Mouse (Mus musculus): ENCODE measurements around the gene Gabrg3. TPM values are rescaled to one million over a fixed set of nuclear protein-coding genes. Genes with fewer than 3 reads are reported as not detected.

Gene Gabrg3
- polyA plus RNA-seq, 1 experiment: 0.22 TPM

DNA sequence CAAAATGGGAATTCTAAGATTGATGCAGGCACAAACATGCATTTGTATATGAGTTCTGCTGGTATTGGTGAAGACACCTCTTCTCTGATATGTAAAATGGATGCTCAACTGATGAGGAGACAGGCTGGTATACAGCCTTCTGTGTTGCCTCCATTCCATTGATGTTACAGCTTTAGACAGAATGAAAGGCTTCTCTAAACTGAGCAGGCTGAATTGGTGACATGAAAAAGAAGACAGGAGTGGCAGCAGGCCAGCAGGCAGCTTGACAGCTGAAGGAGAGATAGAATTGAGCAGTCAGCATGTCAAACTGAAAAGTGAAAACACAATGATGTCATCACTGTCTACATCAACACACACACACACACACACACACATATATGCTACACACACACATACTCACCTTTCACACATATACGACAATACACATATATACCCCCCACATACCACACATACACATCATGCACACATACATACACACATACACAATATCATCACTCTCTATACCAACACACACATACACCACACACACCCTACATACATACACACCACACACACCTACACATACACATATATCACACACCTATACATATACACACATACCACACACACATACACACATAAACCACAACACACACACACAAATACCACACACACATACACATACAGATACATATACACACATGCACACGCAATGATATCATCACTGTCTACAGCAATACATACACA lies 315.4 kb downstream of the Gabrg3 start:
- DNase-seq (ENCODE audit: low read depth): no peak

DNA sequence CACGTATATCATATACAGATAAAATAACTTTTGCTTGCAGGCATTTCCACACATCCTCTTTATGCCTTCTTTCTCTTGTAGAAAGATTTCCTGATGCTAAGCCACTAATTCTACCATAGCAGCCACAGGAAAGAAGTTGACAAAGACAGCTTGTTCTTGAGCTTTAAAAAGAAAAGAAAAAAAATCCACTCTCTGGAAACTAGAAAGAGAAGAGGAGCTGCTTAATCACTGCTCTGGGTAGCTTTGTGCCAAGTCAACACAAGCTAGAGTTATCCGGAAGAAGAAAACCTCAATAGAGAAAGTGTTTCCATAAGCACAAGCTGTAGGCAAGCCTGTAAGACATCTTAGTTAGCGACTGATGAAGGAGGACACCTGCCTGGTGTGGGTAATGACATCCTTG lies 321.6 kb downstream of the Gabrg3 start:
- no peak for DNase-seq (ENCODE audit: low read depth)

DNA sequence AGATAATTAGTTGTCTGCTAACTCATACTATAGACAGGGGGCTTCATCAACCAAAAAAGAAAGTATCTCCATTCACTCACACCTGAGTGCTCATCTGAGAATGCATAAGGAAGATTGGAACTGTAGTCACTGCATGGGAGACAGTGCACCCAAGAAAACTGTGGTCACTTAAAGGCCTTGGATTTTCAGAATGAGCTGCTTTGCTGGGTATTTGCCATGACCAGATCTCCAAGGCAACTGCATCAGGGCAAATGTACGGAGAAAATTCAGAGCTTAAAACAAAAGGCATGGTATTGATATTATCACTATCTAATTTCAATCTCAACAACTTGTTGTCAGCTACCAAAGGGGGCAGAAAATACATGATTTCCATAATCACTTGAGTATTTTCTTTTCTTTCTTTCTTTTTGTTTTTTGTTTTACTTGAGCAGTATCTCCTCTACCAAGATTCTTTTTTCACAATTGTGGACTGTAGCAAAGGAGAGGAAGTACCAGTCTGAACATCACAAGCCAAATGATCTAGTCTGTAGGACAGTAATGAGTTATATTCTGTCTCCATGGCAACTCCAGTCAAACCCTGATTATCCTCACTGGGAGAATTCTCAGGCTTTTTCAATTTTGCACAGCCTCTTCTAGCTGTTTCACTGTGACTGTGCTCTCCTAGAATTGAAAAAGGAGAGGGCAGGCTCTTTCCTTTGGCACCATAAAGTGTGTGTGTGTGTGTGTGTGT lies 335.9 kb downstream of the Gabrg3 start:
- no peak for DNase-seq (ENCODE audit: low read depth)

DNA sequence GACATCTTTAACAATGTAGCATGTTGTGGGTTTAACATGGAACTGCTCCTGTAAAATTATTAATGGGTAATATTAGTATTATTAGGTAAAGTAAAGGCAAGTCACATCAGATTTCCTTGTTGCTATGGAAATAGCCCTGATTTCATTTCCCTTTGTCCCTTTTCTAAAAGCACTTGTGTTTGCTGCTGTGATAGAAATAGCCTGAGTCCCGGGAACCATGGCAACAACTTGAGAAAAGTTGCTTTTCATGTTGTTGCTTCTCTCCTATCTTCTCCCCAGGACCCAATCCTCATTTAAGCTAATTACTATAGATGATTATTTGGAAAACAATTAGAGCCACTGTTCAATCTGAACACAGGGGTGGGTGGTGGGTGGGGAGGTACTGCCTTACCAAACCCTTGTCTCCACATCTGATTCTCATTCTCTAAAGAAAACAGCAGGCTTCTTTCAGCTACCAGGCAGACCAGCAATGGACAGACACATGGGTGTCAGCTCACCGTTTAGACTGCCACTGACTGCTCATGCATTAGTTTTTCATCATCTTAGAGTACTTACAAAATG lies 349.0 kb downstream of the Gabrg3 start:
- no peak for DNase-seq (ENCODE audit: low read depth)

DNA sequence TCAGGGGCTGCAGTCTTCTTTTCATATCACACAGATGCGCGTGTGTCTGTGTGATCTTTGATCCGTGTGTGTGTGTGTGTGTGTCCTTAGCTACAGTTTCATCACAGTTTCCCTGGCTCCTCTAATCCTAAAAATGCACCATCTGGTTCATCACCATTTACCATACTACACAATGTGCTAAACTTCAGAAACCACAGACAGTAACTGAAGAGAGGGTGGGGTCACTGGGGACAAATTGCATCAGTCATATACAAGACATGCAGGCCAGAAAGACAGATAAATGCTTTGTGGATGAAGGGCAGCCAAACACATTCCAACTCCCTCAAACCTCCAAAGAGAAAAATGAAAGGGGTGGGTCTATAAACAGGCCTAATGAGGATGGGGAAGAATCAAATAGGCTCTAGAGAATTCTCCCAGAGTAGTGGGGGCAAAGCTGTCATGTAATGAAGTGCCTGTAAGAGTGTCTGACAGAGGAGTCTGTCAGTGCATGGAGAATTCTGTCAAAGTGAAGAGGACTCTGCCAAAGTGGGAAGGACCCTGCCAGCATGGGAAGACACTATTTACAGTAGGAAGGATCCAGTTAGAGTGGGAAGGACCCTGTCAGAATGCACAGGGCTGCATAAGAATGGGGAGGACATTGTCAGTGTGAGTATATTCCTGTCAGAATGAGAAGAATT lies 386.3 kb downstream of the Gabrg3 start:
- no peak for DNase-seq (ENCODE audit: low read depth)

DNA sequence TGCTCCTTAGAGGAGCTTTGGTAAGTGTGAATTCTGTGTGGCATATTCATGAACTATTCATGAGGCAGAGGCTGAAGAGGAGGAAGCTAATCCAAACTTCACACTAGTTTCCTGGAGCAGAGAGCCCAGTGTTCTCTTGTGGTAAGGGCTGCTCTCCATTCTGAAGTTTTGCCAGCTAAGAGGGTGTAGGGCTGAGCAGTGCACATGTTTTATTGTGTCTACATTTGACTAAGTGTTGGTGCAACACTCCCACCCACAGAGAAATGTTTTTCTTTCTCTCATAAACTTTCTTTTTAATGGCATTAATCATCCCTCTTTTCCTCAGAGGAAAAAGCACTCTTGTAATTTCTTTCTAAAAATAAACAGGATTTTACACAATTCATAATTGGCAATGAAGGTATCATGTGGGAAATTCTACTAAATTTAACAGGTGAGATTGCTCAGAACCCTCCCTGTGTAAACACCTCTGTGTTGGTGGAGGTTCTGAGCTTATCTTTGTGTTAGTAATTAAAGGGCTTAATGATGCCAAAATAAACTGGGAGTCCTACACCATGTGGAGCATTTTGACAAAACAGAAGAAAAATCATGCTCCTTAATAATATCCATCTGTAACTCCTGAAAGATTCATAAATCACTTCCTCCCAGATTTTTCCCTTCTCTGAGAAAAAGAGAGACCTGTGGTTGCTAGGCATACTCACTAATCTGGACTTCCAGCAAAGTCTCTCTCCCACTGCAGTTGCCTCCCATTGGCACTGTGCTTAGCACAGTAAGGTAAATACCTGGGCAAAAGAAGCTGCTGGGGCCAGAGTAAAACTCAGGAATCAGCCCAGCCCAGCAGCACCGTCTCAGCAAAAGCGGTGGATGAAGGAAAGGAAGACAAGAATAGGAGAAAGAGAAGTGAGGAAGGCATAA lies 389.0 kb downstream of the Gabrg3 start:
- no peak for DNase-seq (ENCODE audit: low read depth)

DNA sequence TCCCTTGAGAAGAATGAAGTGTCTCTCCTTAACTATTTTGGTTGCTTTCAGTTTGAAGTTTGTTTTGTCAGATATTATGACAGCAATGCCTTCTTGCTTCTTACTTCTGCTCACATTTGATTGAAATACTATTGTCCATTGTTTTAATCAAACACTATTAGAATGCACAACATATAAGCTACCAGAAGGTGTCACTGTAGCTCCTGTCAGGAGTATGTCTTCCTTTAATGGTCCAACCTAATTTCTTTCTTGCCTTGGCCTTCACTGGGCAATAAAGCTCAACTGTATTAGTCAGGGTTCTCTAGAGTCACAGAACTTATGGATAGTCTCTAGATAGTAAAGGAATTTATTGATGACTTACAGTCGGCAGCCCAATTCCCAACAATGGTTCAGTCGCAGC lies 440.6 kb downstream of the Gabrg3 start:
- no peak for DNase-seq (ENCODE audit: low read depth)

DNA sequence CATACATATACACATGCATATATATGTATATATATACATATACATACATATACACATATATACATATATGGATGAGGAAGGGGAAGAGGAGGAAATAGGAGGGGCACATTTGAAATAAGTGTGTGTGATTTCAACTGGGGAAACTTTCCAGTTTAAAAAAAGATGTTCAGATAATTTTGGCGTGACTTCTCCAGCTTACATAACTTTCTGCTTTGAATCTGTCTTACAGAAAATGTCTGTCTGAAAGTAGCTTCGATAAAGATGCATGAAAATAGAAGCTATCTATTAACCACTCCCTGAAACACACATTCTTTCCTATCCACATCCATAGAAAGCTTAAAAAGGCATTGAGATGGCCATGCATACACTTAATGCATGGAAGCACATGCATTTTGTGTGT lies 445.4 kb downstream of the Gabrg3 start:
- DNase-seq (ENCODE audit: low read depth): no peak

DNA sequence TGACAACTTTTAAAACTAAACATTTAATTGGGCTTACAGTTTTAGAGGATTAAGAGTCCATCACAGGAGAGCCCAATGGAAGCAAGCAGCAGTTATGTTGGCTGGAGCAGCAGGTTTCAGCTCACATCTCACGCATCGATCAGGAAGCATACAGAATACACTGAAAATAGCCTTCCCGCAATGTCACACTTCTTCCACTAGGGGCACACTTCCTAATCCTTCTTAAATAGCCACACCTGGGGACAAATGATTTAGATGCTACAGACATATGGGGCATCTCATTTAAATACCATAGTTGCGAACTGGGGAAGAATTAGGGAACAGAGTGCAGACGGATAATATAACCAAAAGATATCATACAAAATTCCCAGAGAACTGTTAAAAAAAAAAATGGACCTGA lies 449.0 kb downstream of the Gabrg3 start:
- no peak for DNase-seq (ENCODE audit: low read depth)

DNA sequence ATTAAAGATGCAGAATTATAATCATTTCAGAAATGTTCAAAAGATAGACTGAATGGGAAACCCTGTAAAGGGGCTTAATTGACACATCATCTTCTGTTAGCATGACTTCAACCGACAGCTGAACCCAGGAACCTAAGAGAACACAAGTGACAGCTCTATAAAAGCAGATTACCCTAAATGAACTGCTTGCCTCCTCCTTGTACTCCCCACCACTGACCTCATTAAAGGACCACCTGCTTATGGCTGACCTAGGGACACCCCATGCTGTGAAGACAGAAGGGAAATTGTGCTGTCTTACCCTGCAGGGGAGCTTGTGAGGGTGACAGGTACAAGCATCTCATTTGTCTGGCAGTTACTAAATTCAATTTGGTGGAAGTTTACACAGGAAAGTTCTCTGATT lies 467.5 kb downstream of the Gabrg3 start:
- DNase-seq (ENCODE audit: low read depth): no peak

DNA sequence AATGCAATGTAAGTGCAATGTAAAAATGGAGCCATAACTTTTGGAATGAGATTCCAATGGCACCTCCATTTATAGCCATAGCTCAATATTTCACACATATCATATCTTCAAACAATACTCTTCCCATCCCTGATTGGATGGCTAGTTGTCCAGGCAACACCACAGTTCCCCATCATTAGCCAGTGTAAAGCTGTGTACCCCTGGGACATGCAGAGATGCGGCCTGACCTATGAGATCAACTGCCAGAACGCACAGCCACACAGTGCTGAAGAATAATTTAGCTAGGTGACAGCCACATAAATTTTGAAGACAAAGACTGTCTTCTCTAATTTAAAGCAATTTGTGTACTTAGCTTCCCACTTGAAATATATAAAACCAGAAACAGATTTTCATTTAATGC lies 472.1 kb downstream of the Gabrg3 start:
- DNase-seq (ENCODE audit: low read depth): no peak

DNA sequence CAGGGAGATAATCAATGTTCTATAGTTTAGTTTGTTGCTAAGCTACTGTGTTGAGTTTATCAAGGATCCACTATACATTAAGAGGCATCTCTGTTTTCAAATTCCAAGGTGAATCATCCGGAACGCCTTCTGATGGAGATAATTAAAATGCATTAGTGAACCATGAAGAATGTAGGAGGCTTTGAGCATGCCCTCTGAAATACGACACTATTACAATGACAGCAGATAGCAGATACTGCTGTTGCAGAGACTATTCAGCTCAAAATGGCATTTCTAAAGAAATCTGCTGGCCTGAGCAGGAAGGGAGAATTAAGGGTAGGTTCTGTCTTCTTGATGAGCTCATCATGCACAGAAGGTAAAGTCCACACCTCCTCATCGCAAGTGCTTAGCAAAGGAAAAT lies 487.2 kb downstream of the Gabrg3 start:
- DNase-seq (ENCODE audit: low read depth): no peak

DNA sequence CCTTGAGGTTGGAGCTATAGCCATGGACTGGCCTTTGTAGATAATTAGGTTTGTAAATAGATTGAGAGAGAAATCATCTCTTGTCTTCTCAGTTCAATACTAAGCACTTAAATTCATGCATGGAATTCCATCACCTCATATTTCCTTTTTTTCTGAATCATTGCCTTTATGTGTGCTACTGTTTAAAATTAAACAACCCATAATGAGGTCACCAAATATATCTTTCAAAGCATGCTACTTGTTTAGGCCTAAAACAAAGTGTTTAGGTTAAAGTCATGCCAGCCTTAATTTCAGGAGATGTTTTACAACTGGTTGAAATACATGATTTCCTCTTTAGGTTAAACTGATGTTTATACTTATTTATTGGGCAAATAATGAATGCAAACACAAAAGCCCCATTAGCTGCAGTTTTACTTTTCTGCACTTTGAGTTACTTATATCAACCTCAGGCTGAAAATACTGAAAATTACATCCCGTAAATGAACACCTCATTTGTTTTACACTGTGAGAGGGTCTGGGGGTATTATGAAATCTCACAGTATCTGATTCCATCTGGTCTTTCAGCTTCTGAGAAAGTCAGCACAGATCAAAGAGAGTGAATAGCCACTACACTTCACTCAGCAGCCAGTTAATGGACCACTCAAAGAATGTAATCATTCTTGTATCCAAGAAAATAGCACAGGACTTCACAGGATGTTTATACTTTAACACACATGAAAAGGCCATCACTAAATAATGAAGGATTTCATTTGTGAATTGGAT lies 519.5 kb downstream of the Gabrg3 start:
- DNase-seq (ENCODE audit: low read depth): no peak

DNA sequence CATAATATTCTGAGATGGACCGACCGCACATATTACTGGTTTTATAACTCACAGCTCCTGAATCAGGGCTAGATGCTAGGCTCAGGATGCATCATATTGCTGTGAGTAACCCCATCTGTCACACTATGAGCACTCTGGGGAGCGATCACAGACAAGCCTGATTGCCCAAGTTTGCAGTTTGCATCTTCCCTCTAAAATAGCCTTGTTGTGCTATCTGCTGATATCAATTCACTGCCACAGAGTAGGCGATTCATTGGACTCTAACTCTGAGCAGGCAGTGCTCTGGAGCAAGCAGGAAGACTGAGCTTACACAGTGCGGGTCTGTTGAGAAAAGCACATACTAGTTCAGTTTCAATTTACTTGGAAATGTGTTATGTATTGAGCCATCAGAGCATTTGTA lies 543.4 kb downstream of the Gabrg3 start:
- no peak for DNase-seq (ENCODE audit: low read depth)

DNA sequence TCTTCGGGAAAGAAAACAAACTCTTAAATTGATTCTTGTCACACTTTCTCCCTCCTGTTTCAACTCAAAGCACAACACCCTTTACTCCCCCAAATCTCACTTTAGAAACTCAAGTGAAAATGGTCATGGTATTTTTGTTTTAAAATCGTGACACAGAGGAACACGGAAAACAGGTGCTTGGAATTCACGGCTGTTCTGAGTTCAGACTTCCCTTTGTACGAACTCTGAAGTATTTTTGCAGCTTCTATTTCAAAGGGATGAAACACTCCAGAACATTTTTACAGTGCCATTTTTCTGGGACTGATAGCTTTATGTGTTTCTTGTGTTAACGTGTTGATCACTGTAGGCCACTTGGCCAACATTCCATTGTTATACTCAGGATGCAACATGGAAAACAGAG lies 561.5 kb downstream of the Gabrg3 start:
- no peak for DNase-seq (ENCODE audit: low read depth)

DNA sequence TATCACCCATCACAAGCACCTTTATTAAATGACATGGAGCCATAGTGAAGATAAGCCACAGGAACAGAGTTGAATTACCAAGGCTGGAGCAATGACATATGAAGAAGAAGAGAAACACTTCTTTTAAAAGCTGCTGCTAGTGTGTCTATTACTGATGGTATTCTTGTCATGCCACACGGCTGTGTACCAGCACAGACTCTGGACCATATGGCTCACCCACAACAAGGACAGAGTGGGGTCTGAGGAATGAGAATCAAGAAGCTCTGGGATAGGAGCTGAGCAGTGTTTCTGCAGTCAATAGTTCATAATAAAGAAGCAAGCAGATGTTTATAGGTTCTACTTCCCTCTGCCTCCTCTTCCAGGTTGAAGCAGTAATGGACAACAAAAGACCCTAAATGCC lies 585.1 kb downstream of the Gabrg3 start:
- DNase-seq (ENCODE audit: low read depth): no peak

DNA sequence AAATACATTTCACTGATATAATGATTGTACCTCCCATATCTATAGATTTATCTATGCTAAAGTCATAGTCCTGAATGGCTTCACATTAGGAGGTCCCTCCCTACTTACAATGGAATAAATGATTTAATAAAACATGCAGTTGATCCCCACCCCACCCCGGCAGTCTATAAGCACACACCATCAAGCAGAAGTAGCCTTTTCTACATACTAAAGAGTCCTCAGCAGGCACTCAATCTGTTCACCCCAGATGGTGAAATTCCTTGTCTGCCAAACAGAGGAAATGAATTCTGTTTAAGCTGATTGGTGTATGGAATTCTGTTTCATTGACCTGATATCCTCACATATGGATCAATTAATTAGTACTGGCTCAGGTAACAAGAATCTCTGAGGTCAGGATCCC lies 607.9 kb downstream of the Gabrg3 start:
- DNase-seq (ENCODE audit: low read depth): no peak

DNA sequence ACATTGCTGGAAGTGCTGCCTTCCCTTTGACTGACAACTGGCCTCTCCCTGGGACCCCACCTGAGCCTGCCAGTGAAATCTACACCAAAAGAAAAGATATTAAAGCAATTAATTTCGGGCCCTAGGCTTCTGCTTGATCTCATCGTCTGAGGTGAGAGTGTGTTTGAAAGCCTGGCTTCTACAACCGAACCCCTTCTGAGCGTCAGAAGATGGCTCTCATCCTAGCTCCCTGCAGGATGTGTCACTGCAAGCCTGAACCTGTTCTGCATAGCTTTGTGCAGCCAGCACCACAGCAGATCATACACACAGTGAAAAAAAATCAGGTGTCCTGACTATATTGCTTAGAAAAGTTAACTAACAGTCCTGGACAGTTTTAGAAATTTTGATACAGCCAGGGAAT lies 618.8 kb downstream of the Gabrg3 start:
- no peak for DNase-seq (ENCODE audit: low read depth)

DNA sequence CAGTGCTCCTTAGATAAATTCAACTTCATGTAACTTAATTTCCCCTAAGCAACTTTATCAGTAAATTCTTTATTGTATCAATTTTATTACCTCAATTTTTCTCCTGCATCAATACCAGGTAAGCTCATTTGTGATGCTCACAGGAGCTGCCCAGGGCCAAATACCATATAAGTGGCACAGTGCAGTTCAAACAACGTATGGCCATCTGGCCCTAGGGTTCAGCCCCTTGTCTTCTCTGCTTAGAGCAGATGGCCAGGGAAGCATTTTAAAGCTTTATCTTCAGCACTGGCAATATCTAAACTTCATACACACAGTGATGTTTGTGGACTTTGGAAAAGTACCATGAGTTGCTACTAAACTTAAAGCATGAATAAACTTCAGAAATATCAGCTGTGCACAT lies 619.2 kb downstream of the Gabrg3 start:
- no peak for DNase-seq (ENCODE audit: low read depth)

DNA sequence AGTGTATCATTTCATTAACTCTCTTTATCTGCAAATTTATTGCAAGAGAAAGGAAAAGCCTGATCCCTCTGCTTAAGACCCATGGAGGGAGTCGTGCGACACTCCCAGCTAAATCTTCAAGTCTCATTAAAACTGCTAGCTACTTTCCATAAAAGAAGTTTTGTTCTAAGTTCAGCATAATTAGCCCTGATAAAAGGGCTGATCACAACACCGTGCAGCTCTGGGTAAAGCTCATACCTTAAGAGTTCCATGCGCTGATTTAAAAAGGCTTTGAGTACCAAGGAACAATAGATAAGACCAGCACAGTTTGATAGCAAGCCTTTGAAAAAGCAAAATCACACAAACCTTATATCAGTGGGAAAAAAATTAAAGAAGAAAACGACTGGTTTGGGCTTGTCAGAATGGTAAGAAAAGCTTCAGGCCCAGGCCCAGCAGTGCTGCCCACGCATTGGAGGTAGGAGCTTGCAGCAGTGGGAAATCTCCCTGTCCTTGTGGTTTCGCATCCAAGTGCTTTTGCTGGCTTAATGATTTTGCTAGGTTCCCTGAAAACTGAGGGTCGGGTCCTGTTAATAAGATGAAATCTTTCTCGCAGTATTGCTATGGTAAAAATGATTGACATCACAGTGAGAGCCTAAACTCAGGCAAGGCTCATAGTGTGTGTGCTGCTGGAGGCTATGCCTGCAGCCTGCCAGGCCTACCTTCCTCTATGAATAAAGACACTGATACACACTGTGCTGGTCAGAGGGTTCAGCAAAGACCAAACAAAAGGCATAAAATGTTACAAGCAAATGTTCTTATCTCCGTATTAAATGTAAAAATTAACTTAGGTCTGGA lies 621.2 kb downstream of the Gabrg3 start:
- no peak for DNase-seq (ENCODE audit: low read depth)
